ENCODE assay signal across 9 mouse cellular contexts in the genomic region with DNA sequence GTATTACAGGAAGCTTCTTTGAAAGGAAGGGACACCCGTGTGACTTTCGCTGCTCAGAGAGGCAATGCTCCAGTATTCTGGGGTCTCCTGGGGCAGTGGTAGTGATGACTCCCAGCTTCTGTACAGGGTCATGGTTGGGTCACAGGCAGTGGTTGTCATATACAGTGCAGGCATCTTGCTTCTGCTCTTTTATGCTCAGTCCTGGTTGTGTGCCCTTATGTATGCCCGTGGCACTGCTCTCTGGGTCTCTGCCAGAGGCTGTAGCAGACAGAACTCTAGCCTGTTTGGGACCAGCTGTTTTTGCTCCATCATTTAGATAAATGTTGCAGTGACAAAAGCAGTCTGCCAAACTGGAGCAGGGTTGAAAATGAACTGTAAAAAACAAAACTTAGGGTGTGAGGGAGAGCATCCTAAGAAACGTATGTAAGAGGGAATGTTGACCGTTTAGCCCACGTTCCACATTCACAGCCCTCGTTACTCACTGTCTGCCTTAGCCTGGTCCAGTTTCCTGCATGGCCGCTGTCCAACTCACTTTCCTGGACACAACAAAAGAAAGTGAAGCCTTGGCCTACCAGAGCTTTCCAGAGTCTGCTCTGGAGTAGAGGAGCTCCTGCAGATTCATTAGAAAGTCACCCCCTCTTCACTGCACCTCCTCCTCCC. TPM values are rescaled to one million over a fixed set of nuclear protein-coding genes. Genes with fewer than 3 reads are reported as not detected.
A peak's percentile ranks its signal among the peaks of the same experiment; 100 is the strongest.
DNase-seq lines count a peak whose midpoint lies in the region; ATAC-seq and TF ChIP-seq lines count a peak whose summit lies in the region.
"Had no signal": no experiment of that assay in that cellular context is flagged by ENCODE, and none has a peak within 500 bp of the region (broad histone marks: within the 10 kb centered on the region; RNA-seq: fewer than 3 reads in every experiment).

No protein-coding gene starts in this region.

- H3K9me3 ChIP-seq in midbrain, postnatal 0 days (ENCODE audit: low read length), result no peaks in the 10 kb centered on the region
- no peaks in the 10 kb centered on the region for H3K9me3 ChIP-seq in midbrain, embryonic 15.5 days
- H3K9me3 ChIP-seq in kidney, embryonic 15.5 days (replicated peaks), result no peaks in the 10 kb centered on the region
- H3K9me3 ChIP-seq in stomach, embryonic 15.5 days, result no peaks in the 10 kb centered on the region
- H3K9me3 ChIP-seq: forebrain, embryonic 10.5 days had no signal

- ATAC-seq in midbrain, postnatal 0 days (ENCODE audit: low FRiP score), result no peak
- no peak for ATAC-seq in midbrain, embryonic 15.5 days (replicated peaks)
- ATAC-seq in kidney, embryonic 15.5 days (replicated peaks; ENCODE audit: low FRiP score), result no peak
- peak; percentile 30; the same call in 1 of the 2 replicates for ATAC-seq in stomach, embryonic 15.5 days (ENCODE audit: insufficient read depth, low FRiP score, low read depth)
- no peak for ATAC-seq in megakaryocyte progenitor cell, adult 5-6 weeks (replicated peaks; ENCODE audit: poor library complexity)

- peaks cover 76% of the 10 kb centered on the region for H3K36me3 ChIP-seq in midbrain, postnatal 0 days (ENCODE audit: insufficient read depth, low read length)
- peaks cover 35% of the 10 kb centered on the region for H3K36me3 ChIP-seq in midbrain, embryonic 15.5 days (replicated peaks)
- peaks cover 88% of the 10 kb centered on the region for H3K36me3 ChIP-seq in kidney, embryonic 15.5 days
- peaks cover 37% of the 10 kb centered on the region for H3K36me3 ChIP-seq in stomach, embryonic 15.5 days

- no peaks in the 10 kb centered on the region for H3K4me1 ChIP-seq in midbrain, postnatal 0 days (ENCODE audit: insufficient read depth, low read length)
- no peaks in the 10 kb centered on the region for H3K4me1 ChIP-seq in midbrain, embryonic 15.5 days
- H3K4me1 ChIP-seq in kidney, embryonic 15.5 days, result peaks cover 31% of the 10 kb centered on the region
- H3K4me1 ChIP-seq in stomach, embryonic 15.5 days, result peaks cover 12% of the 10 kb centered on the region; the same call in 1 of the 2 replicates
- H3K4me1 ChIP-seq: forebrain, embryonic 10.5 days had no signal

- 79% methylated on average over 8 of the region's 8 CpGs for WGBS in midbrain, postnatal 0 days
- WGBS in midbrain, embryonic 15.5 days, result 81% methylated on average over 8 of the region's 8 CpGs
- WGBS in kidney, embryonic 15.5 days, result 54% methylated on average over 8 of the region's 8 CpGs
- 52% methylated on average over 8 of the region's 8 CpGs for WGBS in stomach, embryonic 15.5 days

- no peak overlapping the region for H3K4me2 ChIP-seq in midbrain, postnatal 0 days (ENCODE audit: low read depth, low read length, poor library complexity, severe bottlenecking)
- H3K4me2 ChIP-seq in midbrain, embryonic 15.5 days, result no peak overlapping the region
- no peak overlapping the region for H3K4me2 ChIP-seq in kidney, embryonic 15.5 days
- no peak overlapping the region for H3K4me2 ChIP-seq in stomach, embryonic 15.5 days

- H3K4me3 ChIP-seq in midbrain, postnatal 0 days (ENCODE audit: low read depth, low read length), result no peak overlapping the region
- H3K4me3 ChIP-seq in midbrain, embryonic 15.5 days, result no peak overlapping the region
- H3K4me3 ChIP-seq in kidney, embryonic 15.5 days (replicated peaks), result no peak overlapping the region
- H3K4me3 ChIP-seq in stomach, embryonic 15.5 days (replicated peaks), result no peak overlapping the region
- H3K4me3 ChIP-seq: forebrain, embryonic 10.5 days had no signal

- H3K9ac ChIP-seq in midbrain, postnatal 0 days (replicated peaks; ENCODE audit: low read length, poor library complexity, severe bottlenecking), result no peak overlapping the region
- H3K9ac ChIP-seq in midbrain, embryonic 15.5 days, result no peak overlapping the region
- no peak overlapping the region for H3K9ac ChIP-seq in kidney, embryonic 15.5 days
- no peak overlapping the region for H3K9ac ChIP-seq in stomach, embryonic 15.5 days

- no peak overlapping the region for H3K27ac ChIP-seq in midbrain, postnatal 0 days (ENCODE audit: low read depth, low read length)
- no peak overlapping the region for H3K27ac ChIP-seq in midbrain, embryonic 15.5 days
- H3K27ac ChIP-seq in kidney, embryonic 15.5 days, result peak overlapping the region; percentile 75
- peak overlapping the region; percentile 62 for H3K27ac ChIP-seq in stomach, embryonic 15.5 days
- H3K27ac ChIP-seq: forebrain, embryonic 10.5 days had no signal

- no peaks in the 10 kb centered on the region for H3K27me3 ChIP-seq in midbrain, postnatal 0 days (ENCODE audit: insufficient read depth, low read length)
- H3K27me3 ChIP-seq in midbrain, embryonic 15.5 days (replicated peaks), result no peaks in the 10 kb centered on the region
- H3K27me3 ChIP-seq in kidney, embryonic 15.5 days, result no peaks in the 10 kb centered on the region
- no peaks in the 10 kb centered on the region for H3K27me3 ChIP-seq in stomach, embryonic 15.5 days (replicated peaks)

- no peak for TF ChIP-seq CTCF in midbrain, postnatal 0 days (IDR thresholded peaks at IDR 0.05)

- peak; percentile 27 to 61 for DNase-seq in adrenal gland, adult (ENCODE audit: inconsistent age in 2 of 2, low spot score in 1 of 2)
- DNase-seq in adrenal gland, postnatal 4 days (ENCODE audit: low spot score in 2 of 2), result no peak
- DNase-seq in midbrain, postnatal 0 days (ENCODE audit: low spot score), result peak; percentile 28
- no peak for DNase-seq in T-cell, adult 2 months (ENCODE audit: low spot score)

RNA-seq across cellular contexts. Expression of gene Muc6, which starts 43.3 kb away (rescaled TPM):
- total RNA-seq in adrenal gland, postnatal 4 days (2021), result under 1 TPM; 0.08 to 0.14 TPM
- total RNA-seq in midbrain, postnatal 0 days (2014; rRNA removed), result not detected in 2 replicates
- polyA plus RNA-seq in midbrain, postnatal 0 days (2015; fragmentation: Nextera tagmentation; extraction: Ambion mirVana), result 0.12 and 0.16 TPM in 2 replicates
- 0.27 and 0.37 TPM in 2 replicates for polyA plus RNA-seq in midbrain, embryonic 15.5 days (2015; fragmentation: Nextera tagmentation; extraction: Ambion mirVana)
- 0.23 TPM in 2 replicates for polyA plus RNA-seq in kidney, embryonic 15.5 days (2015; fragmentation: Nextera tagmentation; extraction: Ambion mirVana)
- polyA plus RNA-seq in stomach, embryonic 15.5 days (2015; fragmentation: Nextera tagmentation; extraction: Ambion mirVana), result 2.0 and 3.3 TPM in 2 replicates
- total RNA-seq in megakaryocyte progenitor cell, adult 5-6 weeks (2015), result 0.37 and 0.77 TPM in 2 replicates
- 0.08 and 0.10 TPM in 2 replicates for total RNA-seq in megakaryocyte progenitor cell, adult 5-6 weeks (2017)

RNA-seq across cellular contexts. Expression of gene Ap2a2, which starts 49.9 kb away (rescaled TPM):
- 10 to 100 TPM; 75.6 to 81.5 TPM for total RNA-seq in adrenal gland, postnatal 4 days (2021)
- total RNA-seq in midbrain, postnatal 0 days (2014; rRNA removed), result 203 and 220 TPM in 2 replicates
- 129 TPM in 2 replicates for polyA plus RNA-seq in midbrain, postnatal 0 days (2015; fragmentation: Nextera tagmentation; extraction: Ambion mirVana)
- 132 and 135 TPM in 2 replicates for polyA plus RNA-seq in midbrain, embryonic 15.5 days (2015; fragmentation: Nextera tagmentation; extraction: Ambion mirVana)
- 77.9 and 87.8 TPM in 2 replicates for polyA plus RNA-seq in kidney, embryonic 15.5 days (2015; fragmentation: Nextera tagmentation; extraction: Ambion mirVana)
- polyA plus RNA-seq in stomach, embryonic 15.5 days (2015; fragmentation: Nextera tagmentation; extraction: Ambion mirVana), result 78.4 TPM in 2 replicates
- 18.3 and 20.0 TPM in 2 replicates for total RNA-seq in megakaryocyte progenitor cell, adult 5-6 weeks (2015)
- total RNA-seq in megakaryocyte progenitor cell, adult 5-6 weeks (2017), result 23.4 and 23.6 TPM in 2 replicates

Comparison
In these comparisons a context has a peak if more than half of its experiments do, and no peak if none do; other contexts are left out.
1. DNase-seq: peak in adrenal gland, adult (2 of 2) and midbrain, postnatal 0 days (single experiment); none in adrenal gland, postnatal 4 days (0 of 2) and T-cell, adult 2 months (single experiment).
2. H3K27ac ChIP-seq: peak in kidney, embryonic 15.5 days (single experiment) and stomach, embryonic 15.5 days (single experiment); none in midbrain, postnatal 0 days (single experiment) and midbrain, embryonic 15.5 days (single experiment).